Mouse (Mus musculus): ENCODE measurements around the gene Casq2. TPM values are rescaled to one million over a fixed set of nuclear protein-coding genes. Genes with fewer than 3 reads are reported as not detected.
"Not testable (repeated sequence)": the region's sequence is repeated elsewhere in the genome, so short reads cannot be mapped to it uniquely, and the experiment has no call there.

Casq2 gene
- polyA plus RNA-seq, 1 experiment from 2014 or later = 196 TPM

- Histone ChIP-seq H3K9me3 (no peaks in the 10 kb centered on the region), H3K4me2 (no peak overlapping the region), H3K4me3 (no peak overlapping the region), H3K36me3 (peaks cover 32% of the 10 kb centered on the region), H3K9ac (no peak overlapping the region), H3K27ac (replicated peaks) (no peak overlapping the region), H3K4me1 (peaks cover 65% of the 10 kb centered on the region), H3K27me3 (replicated peaks) (no peaks in the 10 kb centered on the region)
- no peak for ATAC-seq (ENCODE audit: extremely low read depth, insufficient number of reproducible peaks, low FRiP score, low TSS enrichment)
- 71% methylated on average over 4 of the region's 4 CpGs for WGBS
Observed at GRCm38 (mm10) chr3:102147189-102147588, 61.0 kb downstream of the Casq2 start.

GRCm38 (mm10) chr3:102149941-102150340 lies 63.7 kb downstream of the Casq2 start:
- H3K27ac ChIP-seq (replicated peaks) = 0 out of 2 replicates have a peak overlapping the region, but pooled peaks have one; percentile 3
- 44% methylated on average over 7 of the region's 7 CpGs for WGBS
- ATAC-seq (ENCODE audit: extremely low read depth, insufficient number of reproducible peaks, low FRiP score, low TSS enrichment) = no peak

GRCm38 (mm10) chr3:102151850-102152249 lies 65.6 kb downstream of the Casq2 start:
- no peak overlapping the region for H3K27ac ChIP-seq (replicated peaks)

More at GRCm38 (mm10) chr3:102149941-102150340, 63.7 kb downstream of the Casq2 start:
- Histone ChIP-seq H3K36me3 (peaks cover 28% of the 10 kb centered on the region), H3K27me3 (replicated peaks) (no peaks in the 10 kb centered on the region), H3K9me3 (no peaks in the 10 kb centered on the region), H3K4me3 (no peak overlapping the region), H3K4me1 (peaks cover 53% of the 10 kb centered on the region), H3K4me2 (no peak overlapping the region), H3K9ac (no peak overlapping the region)

GRCm38 (mm10) chr3:102152471-102152870 lies 66.3 kb downstream of the Casq2 start:
- Histone ChIP-seq H3K9ac (0 out of 2 replicates have a peak overlapping the region, but pooled peaks have one; percentile 19), H3K4me1 (peaks cover 36% of the 10 kb centered on the region), H3K27ac (replicated peaks) (peak overlapping the region; percentile 62; the same call in 1 of the 2 replicates), H3K27me3 (replicated peaks) (no peaks in the 10 kb centered on the region), H3K4me3 (no peak overlapping the region), H3K9me3 (no peaks in the 10 kb centered on the region), H3K36me3 (peaks cover 28% of the 10 kb centered on the region), H3K4me2 (no peak overlapping the region)
- 50% methylated on average over 4 of the region's 4 CpGs for WGBS
- ATAC-seq (ENCODE audit: extremely low read depth, insufficient number of reproducible peaks, low FRiP score, low TSS enrichment) = no peak

More at GRCm38 (mm10) chr3:102151850-102152249, 65.6 kb downstream of the Casq2 start:
- Histone ChIP-seq H3K9me3 (no peaks in the 10 kb centered on the region), H3K27me3 (replicated peaks) (no peaks in the 10 kb centered on the region), H3K4me1 (peaks cover 42% of the 10 kb centered on the region), H3K36me3 (peaks cover 24% of the 10 kb centered on the region), H3K9ac (no peak overlapping the region), H3K4me2 (no peak overlapping the region), H3K4me3 (no peak overlapping the region)
- WGBS = 69% methylated on average over 4 of the region's 4 CpGs
- ATAC-seq (ENCODE audit: extremely low read depth, insufficient number of reproducible peaks, low FRiP score, low TSS enrichment) = no peak

GRCm38 (mm10) chr3:102152872-102153271 lies 66.7 kb downstream of the Casq2 start:
- Histone ChIP-seq H3K9me3 (no peaks in the 10 kb centered on the region), H3K36me3 (peaks cover 32% of the 10 kb centered on the region), H3K4me3 (no peak overlapping the region), H3K4me2 (no peak overlapping the region), H3K9ac (0 out of 2 replicates have a peak overlapping the region, but pooled peaks have one; percentile 19), H3K4me1 (peaks cover 34% of the 10 kb centered on the region), H3K27me3 (replicated peaks) (no peaks in the 10 kb centered on the region), H3K27ac (replicated peaks) (peak overlapping the region; percentile 62; the same call in 1 of the 2 replicates)
- no peak for ATAC-seq (ENCODE audit: extremely low read depth, insufficient number of reproducible peaks, low FRiP score, low TSS enrichment)
- WGBS = 26% methylated on average over 4 of the region's 4 CpGs

- WGBS = 88% methylated on average over 7 of the region's 7 CpGs
- Histone ChIP-seq H3K27ac (replicated peaks) (0 out of 2 replicates have a peak overlapping the region, but pooled peaks have one; percentile 5), H3K9ac (no peak overlapping the region), H3K4me1 (peaks cover 27% of the 10 kb centered on the region), H3K4me3 (no peak overlapping the region), H3K27me3 (replicated peaks) (no peaks in the 10 kb centered on the region), H3K4me2 (no peak overlapping the region), H3K36me3 (peaks cover 42% of the 10 kb centered on the region), H3K9me3 (no peaks in the 10 kb centered on the region)
- no peak for ATAC-seq (ENCODE audit: extremely low read depth, insufficient number of reproducible peaks, low FRiP score, low TSS enrichment)
Observed at GRCm38 (mm10) chr3:102154107-102154506, 67.9 kb downstream of the Casq2 start.

- Histone ChIP-seq H3K4me3 (no peak overlapping the region), H3K4me1 (peaks cover 26% of the 10 kb centered on the region), H3K27me3 (replicated peaks) (no peaks in the 10 kb centered on the region), H3K36me3 (peaks cover 63% of the 10 kb centered on the region), H3K9me3 (no peaks in the 10 kb centered on the region), H3K9ac (no peak overlapping the region), H3K4me2 (no peak overlapping the region), H3K27ac (replicated peaks) (no peak overlapping the region)
- 91% methylated on average over 7 of the region's 7 CpGs for WGBS
- ATAC-seq (ENCODE audit: extremely low read depth, insufficient number of reproducible peaks, low FRiP score, low TSS enrichment) = no peak
Observed at GRCm38 (mm10) chr3:102156737-102157136, 70.5 kb downstream of the Casq2 start.

GRCm38 (mm10) chr3:102157652-102158051 lies 71.4 kb downstream of the Casq2 start:
- Histone ChIP-seq H3K4me1 (peaks cover 20% of the 10 kb centered on the region), H3K4me2 (no peak overlapping the region), H3K4me3 (no peak overlapping the region), H3K9me3 (no peaks in the 10 kb centered on the region), H3K9ac (no peak overlapping the region), H3K27me3 (replicated peaks) (no peaks in the 10 kb centered on the region), H3K36me3 (peaks cover 72% of the 10 kb centered on the region), H3K27ac (replicated peaks) (no peak overlapping the region)
- WGBS = 75% methylated on average over 6 of the region's 6 CpGs
- no peak for ATAC-seq (ENCODE audit: extremely low read depth, insufficient number of reproducible peaks, low FRiP score, low TSS enrichment)

GRCm38 (mm10) chr3:102158759-102159422 lies 72.7 kb downstream of the Casq2 start:
- Histone ChIP-seq H3K36me3 (peaks cover 84% of the 10 kb centered on the region), H3K4me3 (no peak overlapping the region), H3K27me3 (replicated peaks) (no peaks in the 10 kb centered on the region), H3K4me2 (peak overlapping the region; percentile 15; the same call in 1 of the 2 replicates), H3K4me1 (peaks cover 16% of the 10 kb centered on the region), H3K9ac (peak overlapping the region; percentile 53; the same call in 1 of the 2 replicates), H3K27ac (replicated peaks) (peak overlapping the region; percentile 67), H3K9me3 (no peaks in the 10 kb centered on the region)
- 65% methylated on average over 14 of the region's 14 CpGs for WGBS
- no peak for ATAC-seq (ENCODE audit: extremely low read depth, insufficient number of reproducible peaks, low FRiP score, low TSS enrichment)

- WGBS = 66% methylated on average over 14 of the region's 14 CpGs
- Histone ChIP-seq H3K27me3 (replicated peaks) (no peaks in the 10 kb centered on the region), H3K4me1 (peaks cover 16% of the 10 kb centered on the region), H3K4me2 (peak overlapping the region; percentile 15), H3K9ac (peak overlapping the region; percentile 53), H3K4me3 (no peak overlapping the region), H3K27ac (replicated peaks) (peak overlapping the region; percentile 67), H3K36me3 (peaks cover 83% of the 10 kb centered on the region), H3K9me3 (no peaks in the 10 kb centered on the region)
- no peak for ATAC-seq (ENCODE audit: extremely low read depth, insufficient number of reproducible peaks, low FRiP score, low TSS enrichment)
Observed at GRCm38 (mm10) chr3:102159423-102160325, 73.5 kb downstream of the Casq2 start.

- peaks cover 52% of the 10 kb centered on the region for H3K4me1 ChIP-seq
- H3K4me2 ChIP-seq = peak overlapping the region; percentile 52; the same call in 1 of the 2 replicates
- H3K27me3 ChIP-seq (replicated peaks); ATAC-seq (ENCODE audit: extremely low read depth, insufficient number of reproducible peaks, low FRiP score, low TSS enrichment); H3K27ac ChIP-seq (replicated peaks); H3K9ac ChIP-seq; H3K4me3 ChIP-seq; H3K9me3 ChIP-seq: not testable (repeated sequence)
- H3K36me3 ChIP-seq = peaks cover 67% of the 10 kb centered on the region
- WGBS = 93% methylated on average over 1 of the region's 1 CpGs
Observed at GRCm38 (mm10) chr3:102163861-102164260, 77.6 kb downstream of the Casq2 start.

Measured in heart, embryonic 13.5 days (tissue).